Mouse (Mus musculus) MEL (cell line): ENCODE data around the gene Prkcq. TPM values are rescaled to one million over a fixed set of nuclear protein-coding genes. Genes with fewer than 3 reads are reported as not detected.

Experiments used
- DNase-seq: peaks from one replicate; pipeline ENCODE4 v3.0.0; 2011; ENCODE audit warnings: low read depth, low spot score
- H3K27ac ChIP-seq: 2 replicates; pipeline ENCODE4 v1.5.1; 2012; ENCODE audit warnings: low read depth, mild to moderate bottlenecking, control low read depth, low read length, moderate library complexity; ENCODE audit not compliant: control insufficient read depth
- H3K27me3 ChIP-seq, 2 experiments: fragments of 150-350 bp in 1 of 2; sonication (generic) in 1 of 2; 2 replicates each; pipeline ENCODE4 v1.6.1; 2012; ENCODE audit warnings: low read length in 2 of 2, mild to moderate bottlenecking in 2 of 2, improper control_type of control experiment in 1 of 2, moderate library complexity in 1 of 2; ENCODE audit not compliant: insufficient read depth in 2 of 2, control insufficient read depth in 1 of 2
- H3K36me3 ChIP-seq, 2 experiments: 2 replicates each; pipeline ENCODE4 v1.6.1; 2012 to 2014; ENCODE audit warnings: low read length in 2 of 2, improper control_type of control experiment in 1 of 2, inconsistent platforms in 1 of 2, mild to moderate bottlenecking in 1 of 2; ENCODE audit not compliant: insufficient read depth in 2 of 2, control insufficient read depth in 1 of 2
- H3K4me1 ChIP-seq, 2 experiments: fragments of 150-350 bp in 1 of 2; sonication (generic) in 1 of 2; 2 replicates each; pipeline ENCODE4 v1.6.1; 2012; ENCODE audit warnings: low read length in 2 of 2, improper control_type of control experiment in 1 of 2, mild to moderate bottlenecking in 1 of 2; ENCODE audit not compliant: insufficient read depth in 2 of 2, control insufficient read depth in 1 of 2
- H3K4me3 ChIP-seq, 2 experiments: fragments of 150-350 bp in 1 of 2; sonication (generic) in 1 of 2; 2 replicates each; pipeline ENCODE4 v1.5.1; 2012; ENCODE audit warnings: low read depth in 2 of 2, low read length in 2 of 2, mild to moderate bottlenecking in 2 of 2, moderate library complexity in 2 of 2, control low read depth in 1 of 2, improper control_type of control experiment in 1 of 2; ENCODE audit not compliant: control insufficient read depth in 1 of 2, insufficient read depth in 1 of 2
- H3K79me2 ChIP-seq: 2 replicates; pipeline ENCODE4 v1.6.1; 2012; ENCODE audit warnings: mild to moderate bottlenecking, low read length, moderate library complexity; ENCODE audit not compliant: control insufficient read depth, poor library complexity, insufficient read depth
- H3K9ac ChIP-seq: 2 replicates; pipeline ENCODE4 v1.6.1; 2012; ENCODE audit warnings: low read depth, mild to moderate bottlenecking, control low read depth, low read length, moderate library complexity; ENCODE audit not compliant: control insufficient read depth, poor library complexity, severe bottlenecking
- H3K9me3 ChIP-seq: fragments of 150-350 bp; sonication (generic); replicated peaks from 2 replicates; pipeline ENCODE4 v1.6.1; 2012; ENCODE audit warnings: mild to moderate bottlenecking, low read length, improper control_type of control experiment, moderate library complexity; ENCODE audit not compliant: insufficient read depth
- BHLHE40 ChIP-seq: IDR thresholded peaks from 2 replicates; pipeline ENCODE4 v1.6.1; 2012; ENCODE audit warnings: low read depth, mild to moderate bottlenecking, inconsistent platforms, low read length, improper control_type of control experiment, borderline replicate concordance
- CHD1 ChIP-seq: IDR thresholded peaks from 2 replicates; pipeline ENCODE4 v1.6.1; 2012; ENCODE audit warnings: low read depth, mild to moderate bottlenecking, inconsistent platforms, low read length, improper control_type of control experiment
- E2F4 ChIP-seq: IDR thresholded peaks from 2 replicates; pipeline ENCODE4 v1.6.1; 2011; ENCODE audit warnings: low read depth, low read length, improper control_type of control experiment, borderline replicate concordance
- ELF1 ChIP-seq: IDR thresholded peaks from 2 replicates; pipeline ENCODE4 v1.6.1; 2014; ENCODE audit warnings: low read depth, mild to moderate bottlenecking, inconsistent platforms, low read length, improper control_type of control experiment, moderate library complexity
- HCFC1 ChIP-seq: IDR thresholded peaks from 2 replicates; pipeline ENCODE4 v1.6.1; 2012; ENCODE audit warnings: low read depth, mild to moderate bottlenecking, inconsistent platforms, low read length, improper control_type of control experiment, moderate library complexity
- KAT2A ChIP-seq: conservative IDR thresholded peaks from 2 replicates; pipeline ENCODE4 v1.6.1; 2012; ENCODE audit warnings: low read depth, low read length, improper control_type of control experiment, inconsistent platforms
- MAZ ChIP-seq: IDR thresholded peaks from 2 replicates; pipeline ENCODE4 v1.6.1; 2012; ENCODE audit warnings: low read depth, mild to moderate bottlenecking, inconsistent platforms, low read length, improper control_type of control experiment
- MEF2A ChIP-seq: IDR thresholded peaks from 2 replicates; pipeline ENCODE4 v1.6.1; 2014; ENCODE audit warnings: low read depth, mild to moderate bottlenecking, inconsistent platforms, low read length, improper control_type of control experiment; ENCODE audit not compliant: poor library complexity, insufficient replicate concordance, severe bottlenecking; ENCODE audit errors: extremely low read depth
- MYB ChIP-seq: IDR thresholded peaks from 2 replicates; pipeline ENCODE4 v1.6.1; 2011; ENCODE audit warnings: mild to moderate bottlenecking, low read depth, low read length, improper control_type of control experiment
- MYC ChIP-seq: IDR thresholded peaks from 2 replicates; pipeline ENCODE4 v1.6.1; 2011; ENCODE audit warnings: low read depth, mild to moderate bottlenecking, low read length, improper control_type of control experiment, moderate library complexity
- NELFE ChIP-seq: IDR thresholded peaks from 2 replicates; pipeline ENCODE4 v1.6.1; 2011; ENCODE audit warnings: low read depth, low read length, improper control_type of control experiment
- POLR2A ChIP-seq, 2 experiments: IDR thresholded peaks; 2 replicates each; pipeline ENCODE4 v1.6.1; 2011 to 2012; ENCODE audit warnings: low read length in 2 of 2, mild to moderate bottlenecking in 2 of 2, control low read depth in 1 of 2, improper control_type of control experiment in 1 of 2, low read depth in 1 of 2, moderate library complexity in 1 of 2; ENCODE audit not compliant: control insufficient read depth in 1 of 2, insufficient read depth in 1 of 2, poor library complexity in 1 of 2
- POLR2AphosphoS2 ChIP-seq: IDR thresholded peaks from 2 replicates; pipeline ENCODE4 v1.6.1; 2011; ENCODE audit warnings: low read length, improper control_type of control experiment
- RCOR1 ChIP-seq: IDR thresholded peaks from 2 replicates; pipeline ENCODE4 v1.6.1; 2012; ENCODE audit warnings: low read depth, mild to moderate bottlenecking, inconsistent platforms, low read length, improper control_type of control experiment
- SMC3 ChIP-seq: IDR thresholded peaks from 2 replicates; pipeline ENCODE4 v1.6.1; 2011; ENCODE audit warnings: low read depth, low read length, improper control_type of control experiment
- TAL1 ChIP-seq: IDR thresholded peaks from 2 replicates; pipeline ENCODE4 v1.6.1; 2012; ENCODE audit warnings: mild to moderate bottlenecking, inconsistent platforms, low read length, moderate library complexity, mixed read lengths
- TBP ChIP-seq: IDR thresholded peaks from 2 replicates; pipeline ENCODE4 v1.8.0; 2011; ENCODE audit warnings: low read depth, low read length, improper control_type of control experiment
- TCF12 ChIP-seq: IDR thresholded peaks from 2 replicates; pipeline ENCODE4 v1.6.1; 2014; ENCODE audit warnings: low read depth, mild to moderate bottlenecking, inconsistent platforms, low read length, improper control_type of control experiment, moderate library complexity
- UBTF ChIP-seq: IDR thresholded peaks from 2 replicates; pipeline ENCODE4 v1.6.1; 2012; ENCODE audit warnings: low read depth, mild to moderate bottlenecking, inconsistent platforms, low read length, improper control_type of control experiment, moderate library complexity, borderline replicate concordance; ENCODE audit not compliant: insufficient read depth
- USF1 ChIP-seq: IDR thresholded peaks from 2 replicates; pipeline ENCODE4 v1.6.1; 2014; ENCODE audit warnings: low read depth, mild to moderate bottlenecking, inconsistent platforms, low read length, improper control_type of control experiment, moderate library complexity
- USF2 ChIP-seq, 2 experiments: IDR thresholded peaks; 2 replicates each; pipeline ENCODE4 v1.6.1; 2011 to 2012; ENCODE audit warnings: improper control_type of control experiment in 2 of 2, low read length in 2 of 2, borderline replicate concordance in 1 of 2, inconsistent platforms in 1 of 2, low read depth in 1 of 2, mild to moderate bottlenecking in 1 of 2; ENCODE audit not compliant: insufficient read depth in 1 of 2
- ZC3H11A ChIP-seq: IDR thresholded peaks from 2 replicates; pipeline ENCODE4 v1.6.1; 2012; ENCODE audit warnings: low read depth, mild to moderate bottlenecking, inconsistent platforms, low read length, improper control_type of control experiment
- ZKSCAN1 ChIP-seq: IDR thresholded peaks from 2 replicates; pipeline ENCODE4 v1.6.1; 2012; ENCODE audit warnings: low read depth, mild to moderate bottlenecking, inconsistent platforms, low read length, improper control_type of control experiment, moderate library complexity
- ZMIZ1 ChIP-seq: IDR thresholded peaks from 2 replicates; pipeline ENCODE4 v1.6.1; 2012; ENCODE audit warnings: low read depth, mild to moderate bottlenecking, inconsistent platforms, low read length, improper control_type of control experiment, moderate library complexity
- polyA plus RNA-seq, 2 experiments: library from polyadenylated mRNA; stranded (reverse) in 1 of 2; unstranded in 1 of 2; fragments of >175 nt in 1 of 2; fragments of >200 nt in 1 of 2; gene quantifications; 2 replicates each; pipeline versions ENCODE4 v1.2.1 to v1.2.4; 2012; ENCODE audit warnings: low replicate concordance in 2 of 2, low read depth in 1 of 2; ENCODE audit not compliant: insufficient read length in 2 of 2, insufficient read depth in 1 of 2, missing spikeins in 1 of 2
- total RNA-seq: library from RNA; depleted of rRNA; stranded (reverse); fragments of 300-350 nt; gene quantifications from 2 replicates; pipeline ENCODE4 v1.2.3, GENCODE M21; 2012

Prkcq gene
- total and polyA plus RNA-seq, 3 experiments, result 0.12 to 0.19 TPM; not detected in 1

- H3K27ac ChIP-seq, result no peak overlapping the region
- DNase-seq, result no peak
- H3K79me2 ChIP-seq, result no peaks in the 10 kb centered on the region
- TF ChIP-seq RCOR1 (no peak), KAT2A (no peak), HCFC1 (no peak), ZMIZ1 (no peak), MEF2A (no peak), POLR2AphosphoS2 (no peak), ZKSCAN1 (no peak), USF2 (IDR thresholded peaks at IDR 0.05; ENCODE audit: borderline replicate concordance in 1 of 2, insufficient read depth in 1 of 2, low read depth in 1 of 2, low read length in 2 of 2) (no peak), SMC3 (no peak), TCF12 (no peak), ZC3H11A (no peak), BHLHE40 (no peak), MYB (no peak), E2F4 (no peak), MAZ (no peak)
- TF ChIP-seq, all 39 proteins: peak for 0
- peaks cover 27% of the 10 kb centered on the region in 2 experiments for H3K27me3 ChIP-seq
- no peaks in the 10 kb centered on the region for H3K9me3 ChIP-seq
- H3K36me3 ChIP-seq, result no peaks in the 10 kb centered on the region
- no peak overlapping the region for H3K9ac ChIP-seq
- no peaks in the 10 kb centered on the region for H3K4me1 ChIP-seq
- no peak overlapping the region for H3K4me3 ChIP-seq
These were observed 1.6 kb downstream of the Prkcq start for GRCm38 (mm10) chr2:11173521-11173920.

GRCm38 (mm10) chr2:11174101-11174500 is 2.2 kb downstream of the Prkcq start:
- H3K9ac ChIP-seq, result no peak overlapping the region
- no peak for DNase-seq
- no peak for TF ChIP-seq ZMIZ1
- TF ChIP-seq MEF2A, result no peak
- TF ChIP-seq BHLHE40, result no peak
- TF ChIP-seq MYC, result no peak
- TF ChIP-seq HCFC1, result no peak
- TF ChIP-seq CHD1, result no peak
- TF ChIP-seq KAT2A, result no peak
- TF ChIP-seq TBP, result no peak
- TF ChIP-seq MYB, result no peak
- no peak for TF ChIP-seq NELFE
- TF ChIP-seq RCOR1, result no peak
- no peak for TF ChIP-seq USF1
- TF ChIP-seq TAL1, result no peak
- no peak for TF ChIP-seq ELF1
- no peak for TF ChIP-seq UBTF
- TF ChIP-seq POLR2A (IDR thresholded peaks at IDR 0.05; ENCODE audit: control insufficient read depth in 1 of 2, insufficient read depth in 1 of 2, low read depth in 1 of 2, low read length in 2 of 2, poor library complexity in 1 of 2), result no peak
- no peak for TF ChIP-seq ZKSCAN1
- no peak for TF ChIP-seq USF2 (IDR thresholded peaks at IDR 0.05; ENCODE audit: borderline replicate concordance in 1 of 2, insufficient read depth in 1 of 2, low read depth in 1 of 2, low read length in 2 of 2)
- peaks cover 25 to 30% of the 10 kb centered on the region in 2 experiments for H3K27me3 ChIP-seq
- no peaks in the 10 kb centered on the region for H3K4me1 ChIP-seq
- H3K4me3 ChIP-seq, result no peak overlapping the region
- no peaks in the 10 kb centered on the region for H3K9me3 ChIP-seq
- no peaks in the 10 kb centered on the region for H3K36me3 ChIP-seq
- H3K27ac ChIP-seq, result no peak overlapping the region
- H3K79me2 ChIP-seq, result no peaks in the 10 kb centered on the region
